Mouse (Mus musculus) ES-E14 (cell line): ENCODE measurements at regions not wholly inside any gene's neighbourhood (a gene's known extent, or its start where the extent isn't known, plus 50 kb on each side); places are given as distances from the start of the nearest gene placed in this dataset.

ENCODE experiments used
- DNase-seq: peaks from one replicate; pipeline ENCODE4 v3.0.0-alpha.2; 2013; ENCODE audit warnings: low read depth, low spot score
- H3K27ac ChIP-seq: 2 replicates; pipeline ENCODE4 v1.5.1; 2012; ENCODE audit warnings: low read depth, mild to moderate bottlenecking, low read length, moderate library complexity, mixed read lengths; ENCODE audit not compliant: poor library complexity, insufficient read depth, severe bottlenecking
- H3K36me3 ChIP-seq: 2 replicates; pipeline ENCODE4 v1.6.1; 2012; ENCODE audit warnings: mild to moderate bottlenecking, low read length, moderate library complexity, mixed read lengths; ENCODE audit not compliant: control insufficient read depth, poor library complexity, insufficient read depth, severe bottlenecking
- H3K4me1 ChIP-seq, 2 experiments: fragments of 150-350 bp in 1 of 2; sonication (generic) in 1 of 2; 2 replicates each; pipeline ENCODE4 v1.6.1; 2012; ENCODE audit warnings: low read length in 2 of 2, mild to moderate bottlenecking in 1 of 2, mixed read lengths in 1 of 2; ENCODE audit not compliant: control insufficient read depth in 2 of 2, insufficient read depth in 2 of 2, poor library complexity in 1 of 2
- H3K4me3 ChIP-seq, 2 experiments: fragments of 150-350 bp in 1 of 2; sonication (generic) in 1 of 2; 2 replicates each; pipeline ENCODE4 v1.5.1; 2012; ENCODE audit warnings: low read length in 2 of 2, low read depth in 1 of 2, mild to moderate bottlenecking in 1 of 2, mixed read lengths in 1 of 2; ENCODE audit not compliant: insufficient read depth in 1 of 2, poor library complexity in 1 of 2, severe bottlenecking in 1 of 2
- H3K9ac ChIP-seq: 2 replicates; pipeline ENCODE4 v1.6.1; 2012; ENCODE audit warnings: low read depth, mild to moderate bottlenecking, low read length, mixed read lengths; ENCODE audit not compliant: poor library complexity, insufficient read depth, severe bottlenecking
- H3K9me3 ChIP-seq: fragments of 150-350 bp; sonication (generic); 2 replicates; pipeline ENCODE4 v1.6.1; 2012; ENCODE audit warnings: low read depth, mild to moderate bottlenecking, low read length; ENCODE audit not compliant: control insufficient read depth, insufficient read depth
- CHD2 ChIP-seq: IDR thresholded peaks from 2 replicates; pipeline ENCODE4 v1.6.1; 2014; ENCODE audit warnings: mild to moderate bottlenecking, low read depth, low read length, inconsistent platforms
- HCFC1 ChIP-seq: IDR thresholded peaks from 2 replicates; pipeline ENCODE4 v1.6.1; 2012; ENCODE audit warnings: low read length, inconsistent platforms, borderline replicate concordance; ENCODE audit not compliant: insufficient read depth
- MAFK ChIP-seq: IDR thresholded peaks from 2 replicates; pipeline ENCODE4 v1.6.1; 2014; ENCODE audit warnings: mild to moderate bottlenecking, low read depth, low read length, inconsistent platforms; ENCODE audit not compliant: insufficient read depth
- ZC3H11A ChIP-seq: IDR thresholded peaks from 2 replicates; pipeline ENCODE4 v1.6.1; 2012; ENCODE audit warnings: low read depth, mild to moderate bottlenecking, inconsistent platforms, low read length, borderline replicate concordance
- ZNF384 ChIP-seq: IDR thresholded peaks from 2 replicates; pipeline ENCODE4 v1.6.1; 2012; ENCODE audit warnings: low read depth, low read length, inconsistent platforms
- in situ Hi-C, 2 experiments: fragments of 600-800 bp; cut with MboI; formaldehyde crosslinking; loops; one replicate each; pipeline ENCODE4 v1.15.1; 2025; ENCODE audit warnings: low sequenced_read_pairs in 2 of 2, inconsistent platforms in 1 of 2; ENCODE audit not compliant: unreplicated experiment in 2 of 2

DNA sequence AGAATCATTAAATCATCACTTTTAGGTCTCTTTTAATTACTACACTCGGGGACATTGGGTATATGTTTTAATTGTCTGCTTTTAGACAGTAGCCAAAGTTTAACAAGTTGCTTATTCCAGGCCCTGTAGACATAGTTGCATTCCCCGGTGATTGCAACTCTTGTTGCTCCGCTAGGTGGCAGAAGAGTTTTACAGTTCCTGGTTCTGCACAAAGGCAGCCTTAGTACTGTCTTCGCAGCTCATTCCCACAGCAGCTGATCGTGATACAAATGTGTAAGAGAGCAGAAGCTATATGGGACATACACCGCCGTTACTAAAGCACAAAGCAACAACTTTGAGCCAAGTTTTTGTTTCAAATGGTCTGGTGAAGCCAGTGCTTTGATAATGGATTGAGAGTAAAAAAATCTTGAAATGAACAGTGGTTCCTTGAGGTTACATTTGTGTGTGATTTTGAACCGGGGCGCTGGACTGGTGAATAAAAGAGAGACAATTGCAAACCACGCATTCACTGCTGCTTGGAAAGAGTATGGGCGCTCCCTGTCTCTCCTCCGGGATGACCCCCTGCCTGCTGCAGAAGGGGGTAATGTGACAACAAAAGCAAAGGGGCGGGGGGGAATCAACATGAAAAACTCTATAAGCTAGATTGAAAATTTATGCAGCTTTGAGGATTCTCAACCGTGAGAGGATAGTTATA is 861.8 kb downstream of the Olfm4 start:
- Histone ChIP-seq H3K36me3 (no peaks in the 10 kb centered on the region), H3K9me3 (no peaks in the 10 kb centered on the region), H3K9ac (no peak overlapping the region), H3K4me1 (no peaks in the 10 kb centered on the region), H3K27ac (no peak overlapping the region), H3K4me3 (no peak overlapping the region)
- DNase-seq, result peak; percentile 48
- in situ Hi-C loops, result no loop called here
- TF ChIP-seq ZC3H11A, result 0 out of 2 replicates have a peak, but pooled peaks have one; percentile 38
- TF ChIP-seq ZNF384, result no peak

DNA sequence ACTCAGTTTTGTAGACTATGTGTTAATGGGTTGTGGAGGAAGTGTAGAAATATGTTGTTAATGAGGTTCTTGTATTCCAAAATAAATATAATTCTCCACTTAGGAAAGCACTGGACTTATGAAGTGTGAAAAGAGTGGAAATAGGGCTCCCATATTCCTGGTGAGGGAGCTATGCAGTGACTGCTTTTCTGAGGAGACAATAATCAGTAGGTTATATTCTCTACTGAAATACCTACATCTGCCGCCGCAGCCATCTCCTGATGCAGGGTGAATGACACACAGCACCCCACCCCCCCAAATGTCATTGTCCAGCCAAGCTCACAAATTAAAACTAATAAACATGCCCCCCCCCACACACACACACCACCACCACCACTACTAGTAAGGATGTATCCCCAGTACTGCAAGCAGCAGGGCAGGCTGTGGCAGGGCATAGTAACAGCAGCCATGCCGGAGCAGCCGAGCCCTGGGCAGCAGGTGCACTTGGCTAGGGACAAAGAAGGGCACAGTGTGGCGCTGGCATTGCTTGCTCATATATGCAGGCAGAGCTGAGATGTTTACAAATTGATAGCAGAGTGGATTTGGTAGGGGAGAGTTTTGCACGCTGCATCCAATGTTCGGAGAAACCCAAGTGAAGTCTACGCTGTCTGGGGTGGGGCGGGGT is 862.7 kb downstream of the Olfm4 start:
- no peak for TF ChIP-seq CHD2
- TF ChIP-seq ZNF384, result no peak
- no peak for TF ChIP-seq MAFK
- TF ChIP-seq HCFC1, result no peak
- no peak for TF ChIP-seq ZC3H11A
- Histone ChIP-seq H3K9ac (no peak overlapping the region), H3K9me3 (no peaks in the 10 kb centered on the region), H3K36me3 (no peaks in the 10 kb centered on the region), H3K27ac (no peak overlapping the region), H3K4me1 (no peaks in the 10 kb centered on the region), H3K4me3 (no peak overlapping the region)
- in situ Hi-C loops, result no loop called here
- no peak for DNase-seq
